Mouse (Mus musculus): ENCODE data around the gene Arhgap45.
"Not testable (repeated sequence)": the region's sequence is repeated elsewhere in the genome, so short reads cannot be mapped to it uniquely, and the experiment has no call there.

Arhgap45 gene

DNA sequence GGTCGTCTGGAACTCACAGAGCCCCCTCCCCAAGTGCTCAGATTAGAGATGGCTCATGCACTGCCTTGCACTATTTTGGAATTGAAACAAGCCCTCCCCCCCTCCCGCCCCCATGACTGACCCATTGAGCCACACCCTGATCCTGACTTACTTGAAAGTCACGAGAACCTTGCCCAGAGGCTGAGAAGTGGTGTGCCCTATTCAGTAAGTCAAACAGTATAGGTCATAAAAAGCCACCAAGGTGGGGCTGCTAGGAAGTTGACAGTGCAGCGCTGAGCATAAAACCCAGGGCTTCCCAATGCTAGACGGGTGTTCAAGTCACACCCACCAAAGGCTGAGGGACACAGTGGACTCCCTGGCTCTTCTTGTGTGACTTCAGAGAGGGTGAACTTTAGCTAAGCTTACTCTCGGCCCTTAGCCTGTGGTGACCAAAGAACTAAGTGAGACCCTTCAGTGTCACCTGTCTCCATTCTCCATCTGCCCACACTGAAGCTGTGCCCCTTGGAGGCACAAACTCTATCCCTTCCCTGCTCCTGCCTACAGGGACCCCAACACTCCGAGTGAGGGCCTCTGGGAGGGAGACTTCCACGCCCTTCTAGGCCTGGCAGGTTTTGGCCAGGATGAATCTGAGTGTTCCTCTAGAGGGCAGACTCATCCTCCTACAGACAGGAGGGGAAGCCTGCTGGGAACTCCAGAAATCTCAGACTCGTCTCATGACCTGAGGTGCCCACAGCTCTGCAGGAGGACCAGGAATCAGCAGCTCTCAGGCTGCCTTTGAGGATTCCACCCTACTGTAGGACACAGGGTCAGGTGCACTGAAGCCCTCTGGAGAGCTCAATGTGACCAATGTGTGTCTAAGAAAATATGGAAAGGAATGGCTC lies 17.3 kb downstream of the Arhgap45 start:
- DNase-seq (ENCODE audit: low read depth) = peak; percentile 84

DNA sequence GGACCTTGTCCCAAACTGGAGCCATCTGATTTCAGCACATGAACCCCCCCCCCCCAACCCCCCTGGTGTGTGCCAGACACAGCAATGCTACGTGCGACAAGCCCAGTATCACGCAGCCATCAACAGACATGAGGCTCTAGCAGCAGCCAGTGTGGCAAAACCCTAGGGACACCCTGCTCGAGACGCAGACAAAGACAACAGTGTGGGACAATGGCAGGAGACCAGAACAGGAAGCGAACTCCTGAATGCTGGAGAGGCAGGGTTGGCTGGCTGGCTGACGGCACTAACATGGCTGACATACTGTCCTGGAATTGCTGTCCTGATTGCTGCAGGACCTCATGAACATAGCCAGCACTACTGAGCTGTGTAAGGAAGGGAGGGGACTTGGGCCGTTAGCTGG lies 18.7 kb downstream of the Arhgap45 start:
- DNase-seq (ENCODE audit: low read depth) = no peak

DNA sequence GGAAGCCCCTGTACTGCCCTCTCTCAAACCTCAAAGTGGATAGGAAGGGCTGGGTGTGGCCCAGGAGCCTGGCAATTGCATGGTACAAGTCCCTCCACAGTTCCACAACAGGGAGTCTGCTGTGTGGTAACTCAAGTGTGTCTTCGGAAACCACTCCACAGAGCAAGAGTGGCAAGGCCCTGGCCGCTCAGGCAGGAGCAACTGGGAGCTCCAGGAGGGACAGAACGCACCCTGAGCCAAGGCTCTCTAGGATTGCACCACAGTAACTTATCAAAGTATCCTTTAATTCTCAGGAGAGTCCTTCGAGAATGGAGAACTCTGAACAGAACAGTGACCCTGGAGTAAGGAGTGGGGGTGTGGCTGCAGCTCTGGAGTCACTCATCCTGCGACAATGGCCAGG lies 19.2 kb downstream of the Arhgap45 start:
- DNase-seq (ENCODE audit: low read depth) = no peak

DNA sequence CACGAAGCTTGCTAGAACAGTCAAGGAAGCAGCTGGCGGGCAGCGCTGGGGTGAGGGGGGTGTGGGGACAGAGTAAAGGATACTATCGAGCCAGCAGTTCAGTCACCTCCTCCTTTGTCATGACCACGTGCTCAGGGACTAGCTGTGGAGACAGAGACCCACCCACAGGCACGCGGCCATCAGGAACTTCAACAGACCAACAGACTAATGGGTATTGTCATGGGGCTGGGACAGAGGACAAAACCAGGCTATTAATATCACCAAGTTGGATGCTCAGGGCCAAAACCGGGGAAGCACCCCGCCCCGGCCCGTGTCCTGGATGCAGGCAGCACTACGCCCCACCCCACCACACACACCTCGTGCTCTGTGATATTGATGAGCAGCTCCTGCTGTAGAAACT lies 20.4 kb downstream of the Arhgap45 start:
- DNase-seq (ENCODE audit: low read depth) = no peak

DNA sequence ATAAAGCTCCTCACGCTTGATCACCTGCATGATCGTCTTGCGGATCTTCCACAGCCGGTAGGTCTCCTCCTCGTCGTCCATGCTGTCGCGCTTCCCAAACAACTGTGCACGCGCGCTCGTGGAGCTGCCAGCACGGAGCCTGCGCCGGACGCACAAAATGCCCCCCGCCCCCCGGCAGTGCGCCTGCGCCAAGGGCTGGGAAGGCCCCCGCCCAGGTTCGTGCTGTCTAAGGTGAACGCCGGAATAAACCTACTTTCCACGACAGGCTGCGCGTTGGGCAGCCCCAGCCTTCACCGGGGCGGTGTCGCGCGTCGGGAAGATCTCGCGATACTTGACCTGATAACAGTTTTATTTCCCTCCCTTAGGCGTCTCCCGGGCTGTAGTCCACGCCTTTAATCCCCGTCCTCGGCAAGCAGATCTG lies 23.1 kb downstream of the Arhgap45 start, which contains the start of gene Polr2e:
Gene Polr2e, minus strand, starts transcription at position 237 of the 421 bp plus-strand sequence.
- peak; percentile 100 for DNase-seq (ENCODE audit: low read depth)

DNA sequence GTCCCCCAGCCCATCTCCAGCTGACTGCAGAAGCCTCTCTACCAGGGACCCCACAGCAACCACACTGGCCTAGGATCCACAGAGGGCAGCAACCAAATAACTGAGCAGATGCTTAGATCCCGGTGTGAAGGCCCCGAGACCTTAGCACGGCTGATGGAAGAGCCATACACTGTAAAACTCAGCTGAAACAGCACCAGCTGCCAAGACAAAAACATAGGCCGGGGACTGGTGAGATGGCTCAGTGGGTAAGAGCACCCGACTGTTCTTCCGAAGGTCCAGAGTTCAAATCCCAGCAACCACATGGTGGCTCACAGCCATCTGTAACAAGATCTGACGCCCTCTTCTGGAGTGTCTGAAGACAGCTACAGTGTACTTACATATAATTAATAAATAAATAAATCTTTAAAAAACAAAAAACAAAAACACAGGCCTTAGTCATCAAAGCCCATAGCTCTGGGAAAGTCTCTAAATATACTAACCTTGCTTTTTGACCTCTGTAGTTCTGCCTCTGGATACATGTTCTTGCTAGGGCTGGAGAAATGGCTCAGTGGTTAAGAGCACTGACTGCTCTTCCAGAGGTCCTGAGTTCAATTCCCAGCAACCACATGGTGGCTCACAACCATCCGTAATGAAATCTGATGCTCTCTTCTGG lies 25.1 kb downstream of the Arhgap45 start:
- not testable (repeated sequence) for DNase-seq (ENCODE audit: low read depth)

DNA sequence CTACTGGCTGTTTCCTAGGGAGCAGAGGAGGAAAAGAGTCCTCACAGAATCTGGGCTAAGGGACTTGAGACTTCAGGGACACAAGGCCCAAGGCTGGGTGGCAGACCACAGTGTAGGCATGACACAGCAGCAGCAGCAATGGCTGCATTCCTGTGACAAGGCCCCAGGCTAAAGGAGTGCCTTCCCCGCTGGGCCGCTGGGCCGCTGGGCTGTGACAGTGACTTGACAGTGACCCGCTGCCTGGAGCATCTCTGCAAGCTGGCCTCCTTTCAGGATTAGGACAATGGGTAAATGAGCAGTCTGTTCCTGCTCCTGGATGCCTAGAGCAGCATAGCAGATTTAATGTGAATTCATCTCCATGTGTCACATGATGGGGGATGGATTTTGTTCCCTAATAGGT lies 27.6 kb downstream of the Arhgap45 start:
- no peak for DNase-seq (ENCODE audit: low read depth)

DNA sequence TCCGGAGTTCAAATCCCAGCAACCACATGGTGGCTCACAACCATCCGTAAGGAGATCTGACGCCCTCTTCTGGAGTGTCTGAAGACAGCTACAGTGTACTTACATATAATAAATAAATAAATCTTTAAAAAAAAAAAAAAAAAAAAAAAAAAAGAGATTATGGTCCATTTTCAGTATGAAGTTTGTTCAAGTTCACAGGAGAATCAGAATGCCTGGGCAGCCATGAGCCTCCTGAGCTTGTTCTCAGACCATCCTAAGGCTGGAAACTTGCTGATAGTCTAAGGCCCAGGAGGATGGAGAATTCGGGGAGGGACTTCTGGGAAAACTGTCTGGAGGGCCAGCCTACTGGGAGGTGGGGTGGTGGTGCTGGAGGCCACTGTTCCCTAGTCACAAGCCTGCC lies 28.9 kb downstream of the Arhgap45 start:
- peak; percentile 32 for DNase-seq (ENCODE audit: low read depth)

DNA sequence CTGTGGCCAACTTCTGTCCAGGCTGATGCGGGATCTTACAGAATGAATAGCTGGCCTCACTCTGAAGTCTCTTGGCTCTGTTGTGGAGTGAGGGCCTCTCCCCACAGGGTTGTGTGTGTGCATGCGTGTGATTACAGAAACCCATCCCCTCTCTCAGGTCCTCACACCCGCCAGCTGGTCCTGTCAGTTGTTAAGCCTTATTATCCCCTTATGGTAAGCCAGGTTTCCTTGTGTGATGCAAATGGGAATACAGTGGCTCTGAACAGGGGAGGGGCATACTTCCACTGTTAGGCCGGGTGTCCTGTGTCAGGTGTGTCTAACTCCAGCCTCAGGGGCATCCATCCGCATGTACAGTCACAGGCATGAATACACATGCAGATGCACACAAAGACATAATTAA lies 29.3 kb downstream of the Arhgap45 start:
- DNase-seq (ENCODE audit: low read depth) = no peak

DNA sequence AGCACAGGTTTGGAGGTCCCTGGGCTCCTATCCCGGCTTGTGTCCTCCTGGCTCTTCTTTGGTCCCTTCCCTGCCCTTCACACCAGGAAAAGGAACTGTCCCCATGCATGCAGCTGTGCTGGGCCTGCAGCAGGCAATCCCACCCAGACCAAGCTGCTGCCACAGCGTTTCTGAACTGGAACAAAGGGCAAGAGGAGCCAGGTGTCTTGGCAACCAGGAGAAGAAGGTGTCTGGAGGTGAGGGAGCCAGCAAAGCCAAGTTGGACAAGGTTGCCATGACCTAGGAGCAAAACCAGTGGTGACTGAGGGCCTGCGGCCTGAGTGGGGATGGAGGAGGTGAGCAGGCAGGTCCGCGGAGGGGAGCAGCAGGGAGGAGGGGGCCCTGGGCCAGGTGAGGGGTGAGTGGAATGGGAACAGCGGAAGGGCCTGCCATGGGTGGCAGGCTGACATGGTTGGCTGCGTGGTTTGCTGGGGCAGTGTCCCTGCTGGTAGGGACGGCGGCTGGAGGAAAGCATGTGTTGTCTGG lies 30.6 kb downstream of the Arhgap45 start, which contains the start of gene Gpx4:
Gene Gpx4, plus strand, starts transcription at position 126 of the 525 bp plus-strand sequence.
- DNase-seq (ENCODE audit: low read depth) = no peak

DNA sequence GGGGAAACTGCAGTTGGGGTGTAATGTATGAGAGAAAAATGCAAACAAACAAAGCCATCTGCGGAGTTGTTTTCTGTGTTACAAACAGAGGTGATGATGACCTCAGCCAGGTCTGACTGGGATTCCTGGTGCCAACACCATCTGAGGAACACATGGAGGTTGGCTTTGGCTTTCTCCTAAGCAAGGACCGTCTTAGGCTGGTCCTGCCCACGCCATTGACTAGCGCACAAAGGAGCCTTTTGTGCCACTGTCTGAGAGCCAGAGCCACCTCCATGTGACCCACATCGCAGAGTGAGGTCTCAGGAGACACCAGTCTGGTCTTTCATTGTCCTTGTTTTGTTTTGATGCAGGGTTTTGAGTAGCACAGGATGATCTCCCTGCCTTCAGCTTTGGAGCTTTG lies 31.9 kb downstream of the Arhgap45 start:
- DNase-seq (ENCODE audit: low read depth) = no peak

DNA sequence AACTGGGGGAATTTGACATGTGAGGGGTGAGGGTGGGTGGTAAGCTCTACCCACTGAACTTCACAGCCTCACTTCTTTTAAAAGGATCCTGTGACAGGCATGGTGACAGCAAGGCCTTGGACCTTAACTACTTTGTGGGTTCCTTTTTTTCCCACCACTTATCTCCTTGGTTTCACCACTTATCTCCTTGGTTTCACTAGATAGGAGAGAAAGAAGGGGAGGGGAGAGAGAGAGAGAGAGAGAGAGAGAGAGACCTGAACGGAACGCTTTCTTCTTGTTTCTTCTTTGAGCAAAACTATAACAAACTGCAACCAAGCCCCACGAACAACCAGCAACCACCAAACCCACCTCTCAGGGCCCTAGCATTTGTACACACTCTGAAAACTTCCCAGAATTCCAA lies 32.4 kb downstream of the Arhgap45 start:
- no peak for DNase-seq (ENCODE audit: low read depth)

DNA sequence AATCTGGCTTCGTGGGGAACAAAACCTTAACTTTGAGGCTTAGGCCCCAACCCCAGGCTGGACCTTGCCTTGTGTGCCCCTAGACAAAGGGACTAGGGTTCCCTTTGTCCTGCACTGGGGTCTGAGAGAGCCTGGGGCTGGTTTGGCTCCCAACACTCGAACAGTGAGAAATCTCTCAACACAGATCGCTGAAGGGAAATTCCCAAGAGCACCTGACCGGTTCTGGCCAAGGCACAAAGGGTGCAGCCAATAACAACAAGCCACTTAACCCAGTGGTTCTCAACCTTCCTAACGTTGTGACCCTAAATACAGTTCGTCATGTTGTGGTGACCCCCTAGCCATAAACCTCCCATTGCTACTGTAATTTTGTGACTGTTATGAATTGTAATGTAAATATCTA lies 33.8 kb downstream of the Arhgap45 start:
- DNase-seq (ENCODE audit: low read depth) = no peak

DNA sequence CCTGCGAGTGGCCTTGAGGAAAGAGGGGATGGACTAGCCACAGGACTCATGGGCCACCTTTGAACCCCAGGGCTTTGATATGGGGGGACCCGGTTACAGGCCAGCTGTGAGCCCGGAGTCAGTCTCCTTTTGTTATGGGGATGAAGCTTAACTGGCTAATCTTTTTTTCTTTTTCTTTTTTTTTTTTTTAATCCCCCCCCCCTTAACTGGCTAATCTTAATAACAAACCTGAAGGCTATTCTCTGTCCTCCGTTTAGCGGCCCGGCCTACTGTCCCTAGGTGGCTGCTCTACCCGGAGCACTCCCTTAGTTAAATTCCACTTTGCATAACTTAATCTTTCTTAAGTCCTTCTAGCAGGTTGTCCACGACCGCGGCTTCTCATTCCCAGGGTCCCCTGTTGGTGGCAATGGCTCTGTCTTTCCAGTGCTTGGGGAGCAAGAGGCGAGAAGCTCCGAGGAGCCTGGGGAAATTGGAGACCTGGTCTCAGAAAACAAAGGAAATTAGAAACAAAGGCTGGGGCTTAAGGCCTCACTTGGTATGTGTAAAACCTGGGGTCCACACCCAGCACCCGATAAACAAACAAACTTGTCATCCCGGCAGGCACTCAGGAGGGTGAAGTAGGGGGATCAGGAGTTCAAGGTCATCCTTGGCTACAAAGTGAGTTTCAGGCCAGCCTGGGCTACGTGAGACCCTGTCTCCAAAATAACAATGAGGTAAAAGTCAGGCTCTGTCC lies 34.6 kb downstream of the Arhgap45 start:
- no peak for DNase-seq (ENCODE audit: low read depth)

DNA sequence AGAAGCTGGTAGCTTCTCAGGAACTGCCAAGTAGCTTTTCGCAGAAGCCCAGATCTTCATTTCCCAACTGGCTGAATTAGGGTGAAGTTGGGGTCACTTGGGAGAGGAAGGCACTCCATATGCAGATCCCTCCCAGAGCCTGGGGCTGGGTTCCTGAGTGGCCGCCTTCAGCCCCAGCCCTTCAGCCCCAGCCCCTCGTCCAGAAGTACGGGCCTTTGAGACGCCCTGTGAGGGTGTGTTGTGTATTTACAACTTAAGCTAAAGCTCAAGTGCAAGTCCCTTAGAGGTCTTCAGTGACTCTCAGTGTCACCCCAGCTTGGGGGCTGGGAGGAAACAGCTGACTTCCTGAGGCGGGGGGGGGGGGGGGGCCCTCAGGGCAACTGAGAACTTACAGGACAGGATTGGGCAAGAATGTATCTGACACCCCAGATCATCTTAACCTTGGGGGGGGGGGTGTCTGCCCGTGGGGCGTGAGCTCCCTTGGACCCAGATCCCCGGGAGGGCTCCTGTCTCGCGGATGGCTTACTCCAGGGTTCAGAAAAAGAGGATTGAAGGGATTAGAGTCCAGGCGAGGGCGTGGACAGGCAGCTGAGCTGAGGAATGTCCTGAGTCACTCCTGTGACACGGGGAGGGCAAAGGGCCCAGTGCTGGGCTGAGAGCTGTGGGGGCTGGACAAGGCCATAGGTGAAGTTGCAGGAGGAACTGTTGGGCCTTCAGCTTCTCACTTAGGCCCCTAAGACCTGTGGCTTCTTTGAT lies 35.3 kb downstream of the Arhgap45 start:
- DNase-seq (ENCODE audit: low read depth) = peak; percentile 74

DNA sequence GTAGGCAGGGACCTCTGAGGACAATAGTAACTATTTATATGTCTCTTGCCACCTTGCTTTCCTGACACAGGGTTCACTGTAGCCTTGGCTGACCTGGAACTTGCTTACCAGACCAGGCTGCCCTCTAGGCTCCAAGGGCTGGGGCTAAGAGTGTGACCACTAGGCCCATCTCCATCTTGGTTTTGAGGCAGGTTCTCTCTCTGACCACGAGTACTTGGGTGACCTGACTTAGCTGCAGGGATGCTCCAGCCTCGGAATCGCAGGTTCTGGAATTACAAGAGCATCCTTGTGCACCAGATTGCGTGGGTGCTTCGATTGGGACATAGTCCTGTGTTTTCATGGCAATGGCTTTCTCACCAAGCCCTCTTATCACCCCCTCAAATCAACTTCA lies 35.9 kb downstream of the Arhgap45 start:
- DNase-seq (ENCODE audit: low read depth) = no peak

DNA sequence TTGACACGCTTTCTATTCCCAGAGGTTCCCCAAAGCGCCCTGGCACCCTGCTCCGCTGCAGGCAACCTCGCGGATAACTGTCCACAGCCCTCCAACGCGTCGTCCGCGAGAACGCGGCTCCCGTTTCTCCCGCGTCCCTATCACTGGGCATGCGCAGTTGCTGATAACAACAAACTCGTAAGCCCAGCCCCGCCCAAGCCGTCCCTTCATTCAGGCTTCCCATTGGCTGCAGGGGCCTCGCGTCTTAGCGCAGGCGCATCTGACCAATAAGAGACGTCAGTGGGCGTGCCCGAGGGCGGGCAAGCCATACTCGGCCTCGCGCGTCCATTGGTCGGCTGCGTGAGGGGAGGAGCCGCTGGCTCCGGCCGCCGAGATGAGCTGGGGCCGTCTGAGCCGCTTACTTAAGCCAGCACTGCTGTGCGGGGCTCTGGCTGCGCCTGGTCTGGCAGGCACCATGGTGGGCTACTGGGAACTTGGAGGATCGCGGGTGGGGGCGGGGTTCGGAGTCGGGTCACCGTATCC lies 36.9 kb downstream of the Arhgap45 start:
- DNase-seq (ENCODE audit: low read depth) = peak; percentile 100

DNA sequence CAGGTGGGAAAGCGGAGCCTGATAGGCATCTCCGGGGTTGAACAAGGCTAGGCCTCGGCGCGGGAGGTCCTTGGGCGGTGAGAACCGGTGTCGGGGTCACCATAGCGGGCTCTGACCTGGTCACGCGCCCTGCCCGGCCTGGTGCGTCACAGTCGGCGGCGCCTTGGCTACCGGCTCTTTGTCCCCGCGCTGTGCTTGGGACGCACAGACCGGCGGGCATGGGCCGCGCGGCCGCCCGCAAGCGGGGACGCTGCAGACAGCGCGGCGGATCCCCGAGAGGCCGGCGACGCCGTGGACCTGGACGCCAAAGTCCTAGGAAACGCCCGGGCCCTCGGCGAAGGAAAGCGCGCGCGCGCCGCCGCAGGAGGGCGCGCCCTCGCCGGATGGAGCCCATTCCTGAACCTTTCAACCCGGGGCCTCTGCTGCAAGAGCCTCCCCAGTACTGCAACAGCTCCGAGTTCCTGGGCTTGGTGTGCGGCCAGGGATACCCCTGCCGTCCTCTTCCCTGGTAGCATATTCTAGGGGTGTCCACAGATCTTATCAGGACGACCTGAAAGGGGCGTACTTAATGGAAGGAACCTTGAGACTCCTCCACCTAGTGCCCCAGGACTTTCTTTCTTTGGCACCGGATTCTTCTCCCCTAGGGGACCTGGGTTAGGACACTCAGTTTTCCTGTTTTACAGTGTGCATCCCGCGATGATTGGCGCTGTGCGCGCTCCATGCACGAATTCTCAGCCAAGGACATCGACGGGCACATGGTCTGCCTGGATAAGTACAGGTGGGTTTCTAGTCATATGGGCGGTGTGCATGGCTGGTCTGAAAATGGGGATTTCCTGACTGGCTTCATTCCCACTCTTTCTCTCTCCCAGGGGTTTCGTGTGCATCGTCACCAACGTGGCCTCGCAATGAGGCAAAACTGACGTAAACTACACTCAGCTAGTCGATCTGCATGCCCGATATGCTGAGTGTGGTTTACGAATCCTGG lies 37.7 kb downstream of the Arhgap45 start:
- DNase-seq (ENCODE audit: low read depth) = peak; percentile 87

DNA sequence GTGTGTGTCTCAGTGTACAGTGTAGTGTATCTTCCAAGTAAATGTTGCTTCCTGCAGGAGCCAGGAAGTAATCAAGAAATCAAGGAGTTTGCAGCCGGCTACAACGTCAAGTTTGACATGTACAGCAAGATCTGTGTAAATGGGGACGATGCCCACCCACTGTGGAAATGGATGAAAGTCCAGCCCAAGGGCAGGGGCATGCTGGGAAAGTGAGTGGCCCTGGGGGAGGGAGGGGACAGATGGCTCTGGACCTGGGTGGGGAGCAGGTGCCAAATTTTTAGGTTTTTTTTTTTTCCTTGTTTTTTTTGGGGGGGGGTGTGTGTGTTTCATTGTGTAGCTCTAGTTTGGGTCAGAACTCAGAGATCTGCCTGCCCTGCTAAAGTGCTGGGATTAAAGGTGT lies 38.5 kb downstream of the Arhgap45 start:
- DNase-seq (ENCODE audit: low read depth) = not testable (repeated sequence)

DNA sequence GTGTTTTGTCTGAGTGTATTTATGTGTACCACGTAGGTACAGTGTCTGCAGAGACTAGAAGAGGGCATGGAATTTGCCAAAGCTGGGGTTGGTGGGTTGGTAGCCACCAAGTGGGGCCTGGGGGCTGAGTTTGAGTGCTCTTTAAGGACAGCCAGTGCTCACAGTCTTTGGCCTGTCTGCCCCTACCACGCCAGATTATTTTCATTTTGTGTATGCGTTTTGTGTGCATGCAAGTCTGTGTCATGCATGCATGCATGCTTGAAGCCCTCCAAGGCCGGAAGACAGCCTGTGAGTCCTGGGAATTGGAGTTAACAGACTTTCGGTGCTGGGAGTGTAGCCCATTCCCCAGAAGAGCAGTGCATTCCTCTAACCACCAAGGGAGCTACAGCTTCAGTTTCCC lies 38.9 kb downstream of the Arhgap45 start:
- no peak for DNase-seq (ENCODE audit: low read depth)
